Mouse (Mus musculus) heart, embryonic 11.5 days (tissue): ENCODE results near the gene Slc19a1. TPM values are rescaled to one million over a fixed set of nuclear protein-coding genes. Genes with fewer than 3 reads are reported as not detected.
A peak's percentile ranks its signal among the peaks of the same experiment; 100 is the strongest.

ENCODE experiments used
- ATAC-seq: fragments of 200-750 bp; cut with Nextera tagmentation; replicated peaks from 2 replicates; pipeline ENCODE4 v1.8.0; 2017; ENCODE audit warnings: moderate library complexity; ENCODE audit not compliant: insufficient number of reproducible peaks, low FRiP score, low TSS enrichment
- H3K27ac ChIP-seq: fragments of 300-500 bp; sonication (generic); 2 replicates; pipeline ENCODE4 v1.5.1; 2014; ENCODE audit warnings: mild to moderate bottlenecking, low read depth, low read length
- H3K27me3 ChIP-seq: fragments of 300-500 bp; sonication (generic); 2 replicates; pipeline ENCODE4 v1.6.1; 2014; ENCODE audit warnings: mild to moderate bottlenecking, low read length, mixed read lengths; ENCODE audit not compliant: control insufficient read depth, insufficient read depth
- H3K36me3 ChIP-seq: fragments of 300-500 bp; sonication (generic); 2 replicates; pipeline ENCODE4 v1.6.1; 2014; ENCODE audit warnings: mild to moderate bottlenecking, low read length, moderate library complexity, mixed read lengths; ENCODE audit not compliant: control insufficient read depth, insufficient read depth
- H3K4me1 ChIP-seq: fragments of 300-500 bp; sonication (generic); 2 replicates; pipeline ENCODE4 v1.6.1; 2014; ENCODE audit warnings: low read length; ENCODE audit not compliant: control insufficient read depth, insufficient read depth
- H3K4me2 ChIP-seq: fragments of 300-500 bp; sonication (generic); 2 replicates; pipeline ENCODE4 v1.6.1; 2014; ENCODE audit warnings: mild to moderate bottlenecking, moderate library complexity
- H3K4me3 ChIP-seq: fragments of 300-500 bp; sonication (generic); 2 replicates; pipeline ENCODE4 v1.5.1; 2014; ENCODE audit warnings: low read depth, low read length
- H3K9ac ChIP-seq: fragments of 300-500 bp; sonication (generic); 2 replicates; pipeline ENCODE4 v1.6.1; 2014; ENCODE audit warnings: mild to moderate bottlenecking, low read depth, low read length, moderate library complexity
- H3K9me3 ChIP-seq: fragments of 300-500 bp; sonication (generic); replicated peaks from 2 replicates; pipeline ENCODE4 v1.6.1; 2016; ENCODE audit warnings: low read length; ENCODE audit not compliant: control insufficient read depth
- WGBS: fragments of 180-500 bp; shearing (Covaris S2); extraction: QIAGEN DNeasy Blood & Tissue Kit; methylation state at CpG from one replicate; pipeline ENCODE4 v1.1.7; 2014; ENCODE audit not compliant: insufficient replicate concordance; 5-methylcytosine and 5-hydroxymethylcytosine counted together
- polyA plus RNA-seq: library from polyadenylated mRNA; unstranded; fragments of >200 nt; fragmentation: Nextera tagmentation; extraction: Ambion mirVana; gene quantifications from 2 replicates; pipeline ENCODE4 v1.2.1, GENCODE M21; 2014

The Slc19a1 gene
- polyA plus RNA-seq, 1 experiment from 2014 or later: 15.3 TPM

GRCm38 (mm10) chr10:77108106-77108505 is 76.1 kb downstream of the Slc19a1 start:
- Histone ChIP-seq H3K4me2 (no peak overlapping the region), H3K9me3 (no peaks in the 10 kb centered on the region), H3K27ac (no peak overlapping the region), H3K4me3 (no peak overlapping the region), H3K9ac (no peak overlapping the region), H3K36me3 (no peaks in the 10 kb centered on the region), H3K4me1 (peaks cover 31% of the 10 kb centered on the region), H3K27me3 (no peaks in the 10 kb centered on the region)
- no peak for ATAC-seq
- 77% methylated on average over 4 of the region's 4 CpGs for WGBS

- H3K27me3 ChIP-seq: no peaks in the 10 kb centered on the region
- peaks cover 38% of the 10 kb centered on the region for H3K4me1 ChIP-seq
- H3K9ac ChIP-seq: no peak overlapping the region
- H3K36me3 ChIP-seq: no peaks in the 10 kb centered on the region
- 62% methylated on average over 9 of the region's 9 CpGs for WGBS
- no peak overlapping the region for H3K4me3 ChIP-seq
- no peak for ATAC-seq
- peak overlapping the region; percentile 25; the same call in 1 of the 2 replicates for H3K27ac ChIP-seq
- no peaks in the 10 kb centered on the region for H3K9me3 ChIP-seq
- no peak overlapping the region for H3K4me2 ChIP-seq
Measured at GRCm38 (mm10) chr10:77110010-77110409, 78.0 kb downstream of the Slc19a1 start.

Other genes with a start within 250 kb of the Slc19a1 start
- 6.6 and 6.9 TPM in 2 replicates for gene Pcbp3, start 70.4 kb upstream of the Slc19a1 start, polyA plus RNA-seq
- 113 and 164 TPM in 2 replicates for gene Col18a1, start 134.3 kb downstream of the Slc19a1 start, polyA plus RNA-seq
- gene Pofut2, start 227.0 kb downstream of the Slc19a1 start, polyA plus RNA-seq: 118 and 133 TPM in 2 replicates